Mouse (Mus musculus) lung, postnatal 0 days (tissue): Measurements from ENCODE around the gene Hsd11b2.

ENCODE experiments used
- CTCF ChIP-seq: IDR thresholded peaks from 2 replicates; pipeline ENCODE4 v1.5.1; 2016; ENCODE audit warnings: antibody characterized with exemption, mild to moderate bottlenecking
- EP300 ChIP-seq: IDR thresholded peaks from 2 replicates; pipeline ENCODE4 v1.6.1; 2016; ENCODE audit warnings: antibody characterized with exemption, mild to moderate bottlenecking, control low read depth

DNA sequence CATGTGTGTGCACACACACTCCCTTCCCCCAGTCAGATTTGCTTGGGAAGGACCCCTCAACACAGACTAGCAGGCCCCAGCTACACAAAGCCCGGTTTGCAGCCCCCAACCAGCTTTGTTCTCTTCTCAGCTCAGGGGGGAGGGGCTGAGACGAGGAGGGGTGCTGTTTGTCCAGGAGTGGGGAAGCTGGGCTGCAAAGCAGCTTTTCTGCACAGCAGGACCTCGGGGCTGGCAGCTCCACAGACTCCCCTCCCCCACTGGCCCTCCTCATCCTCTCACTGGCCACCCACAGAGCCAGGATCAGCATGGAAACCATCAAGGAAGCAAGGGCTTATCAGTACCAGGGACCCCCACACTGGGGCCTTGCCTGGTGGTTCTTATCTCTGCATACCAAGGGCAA is 2.5 kb downstream of the Hsd11b2 start:
- TF ChIP-seq CTCF (no peak), EP300 (no peak)
